Mouse (Mus musculus) embryonic stem cell, embryonic (primary cell): Measurements from ENCODE around the gene Atp5g3.

Source experiments
- CTCF ChIA-PET, 4 experiments: fragments of 300-600 bp in 2 of 4; fragments of 350-600 bp in 2 of 4; sonication (Branson Sonifier 250); formaldehyde crosslinking; loops; one replicate each; lab custom pipeline; 2022; ENCODE audit warnings: inconsistent platforms in 2 of 4; lab: Charles Lee
- POLR2A ChIA-PET, 4 experiments: fragments of 300-600 bp in 2 of 4; fragments of 350-600 bp in 2 of 4; sonication (Branson Sonifier 250); formaldehyde crosslinking; loops; one replicate each; lab custom pipeline; 2022; ENCODE audit warnings: antibody characterized with exemption in 4 of 4, inconsistent platforms in 1 of 4; lab: Charles Lee

Gene Atp5g3

GRCm38 (mm10) chr2:73911175-73911700 lies at the start of gene Atp5g3:
Gene Atp5g3 (minus strand): TSS chr2:73911326.
- ChIA-PET CTCF (interaction anchor here in 3 of 4 experiments (0.7 to 1.3 kb wide), 3 partner anchors 14 to 43 kb away, joined by 3 read pairs; no protein-coding TSS in a partner anchor), POLR2A (interaction anchor here in 3 of 4 experiments (0.5 to 6.0 kb wide), 23 partner anchors 9 to 606 kb away, joined by 3 to 46 read pairs (median 4); partner anchors contain the start of gene Atf2 (in 3 of the 3))

- CTCF ChIA-PET = no interaction called here
- POLR2A ChIA-PET = interaction anchor here in 1 of 4 experiments (1.3 kb wide), 1 partner anchor 16 kb away, joined by 4 read pairs; no protein-coding TSS in a partner anchor
These were observed 47.2 kb upstream of the Atp5g3 start for GRCm38 (mm10) chr2:73958342-73958741.

- ChIA-PET POLR2A (interaction anchor here in 1 of 4 experiments (1.9 kb wide), 1 partner anchor 10 kb away, joined by 7 read pairs; no protein-coding TSS in a partner anchor), CTCF (interaction anchor here in 2 of 4 experiments (0.5 to 0.9 kb wide), 2 partner anchors 12 to 685 kb away, joined by 3 read pairs; no protein-coding TSS in a partner anchor)
These were observed 42.5 kb upstream of the Atp5g3 start for GRCm38 (mm10) chr2:73953612-73954011.

GRCm38 (mm10) chr2:73952597-73953219 lies 41.6 kb upstream of the Atp5g3 start:
- CTCF ChIA-PET = interaction anchor here in 2 of 4 experiments (0.6 to 1.2 kb wide), 2 partner anchors 12 to 13 kb away, joined by 3 to 4 read pairs; no protein-coding TSS in a partner anchor
- POLR2A ChIA-PET = no interaction called here

- CTCF ChIA-PET = no interaction called here
- POLR2A ChIA-PET = interaction anchor here in 1 of 4 experiments (0.7 kb wide), 1 partner anchor 1045 kb away, joined by 3 read pairs; no protein-coding TSS in a partner anchor
These were observed 36.2 kb upstream of the Atp5g3 start for GRCm38 (mm10) chr2:73947360-73947759.

- POLR2A ChIA-PET = interaction anchor here in 2 of 4 experiments (0.6 to 2.5 kb wide), 10 partner anchors 9 to 802 kb away, joined by 3 to 13 read pairs (median 4); partner anchors contain the start of gene Atf2 (in 1 of the 2)
- CTCF ChIA-PET = interaction anchor here in 2 of 4 experiments (0.8 to 1.3 kb wide), 4 partner anchors 16 to 22 kb away, joined by 3 to 4 read pairs (median 3); no protein-coding TSS in a partner anchor
These were observed 32.6 kb upstream of the Atp5g3 start for GRCm38 (mm10) chr2:73943735-73944134.

- ChIA-PET CTCF (interaction anchor here in 1 of 4 experiments (0.5 kb wide), 1 partner anchor 32 kb away, joined by 3 read pairs; no protein-coding TSS in a partner anchor), POLR2A (interaction anchor here in 2 of 4 experiments (1.0 to 2.5 kb wide), 5 partner anchors 12 to 130 kb away, joined by 3 to 13 read pairs (median 5); no protein-coding TSS in a partner anchor)
These were observed 31.7 kb upstream of the Atp5g3 start for GRCm38 (mm10) chr2:73942844-73943243.

- POLR2A ChIA-PET = interaction anchor here in 2 of 4 experiments (0.6 to 1.5 kb wide), 3 partner anchors 17 to 1032 kb away, joined by 3 to 4 read pairs (median 3); no protein-coding TSS in a partner anchor
- CTCF ChIA-PET = interaction anchor here in 2 of 4 experiments (0.7 to 1.4 kb wide), 2 partner anchors 16 to 237 kb away, joined by 3 to 4 read pairs; no protein-coding TSS in a partner anchor
These were observed 30.2 kb upstream of the Atp5g3 start for GRCm38 (mm10) chr2:73941281-73941680.

GRCm38 (mm10) chr2:73940471-73940870 lies 29.3 kb upstream of the Atp5g3 start:
- ChIA-PET CTCF (interaction anchor here in 1 of 4 experiments (1.3 kb wide), 1 partner anchor 25 kb away, joined by 3 read pairs; no protein-coding TSS in a partner anchor), POLR2A (no interaction called here)

GRCm38 (mm10) chr2:73938896-73939295 lies 27.8 kb upstream of the Atp5g3 start:
- CTCF ChIA-PET = interaction anchor here in 1 of 4 experiments (0.7 kb wide), 1 partner anchor 575 kb away, joined by 5 read pairs; no protein-coding TSS in a partner anchor
- POLR2A ChIA-PET = interaction anchor here in 1 of 4 experiments (0.8 kb wide), 1 partner anchor 29 kb away, joined by 3 read pairs; no protein-coding TSS in a partner anchor

GRCm38 (mm10) chr2:73932676-73933313 lies 21.7 kb upstream of the Atp5g3 start:
- ChIA-PET CTCF (no interaction called here), POLR2A (interaction anchor here in 2 of 4 experiments (0.6 to 1.4 kb wide), 2 partner anchors 21 to 157 kb away, joined by 4 to 8 read pairs; no protein-coding TSS in a partner anchor)

- ChIA-PET POLR2A (no interaction called here), CTCF (interaction anchor here in 3 of 4 experiments (0.5 to 1.3 kb wide), 5 partner anchors 16 to 745 kb away, joined by 3 to 5 read pairs (median 3); no protein-coding TSS in a partner anchor)
These were observed 16.6 kb upstream of the Atp5g3 start for GRCm38 (mm10) chr2:73927711-73928110.

- POLR2A ChIA-PET = interaction anchor here in 2 of 4 experiments (1.2 to 1.5 kb wide), 3 partner anchors 15 to 33 kb away, joined by 3 to 6 read pairs (median 4); partner anchors contain the start of gene Atf2 (in 1 of the 2)
- CTCF ChIA-PET = interaction anchor here in 2 of 4 experiments (0.9 to 1.5 kb wide), 8 partner anchors 16 to 748 kb away, joined by 3 to 6 read pairs (median 4); no protein-coding TSS in a partner anchor
These were observed 14.4 kb upstream of the Atp5g3 start for GRCm38 (mm10) chr2:73925539-73925938.

GRCm38 (mm10) chr2:73925089-73925488 lies 14.0 kb upstream of the Atp5g3 start:
- ChIA-PET POLR2A (interaction anchor here in 2 of 4 experiments (0.6 to 1.5 kb wide), 4 partner anchors 15 to 358 kb away, joined by 3 to 6 read pairs (median 4); partner anchors contain the start of gene Atf2 (in 1 of the 2)), CTCF (interaction anchor here (0.5 to 1.5 kb wide), 11 partner anchors 17 to 748 kb away, joined by 3 to 6 read pairs (median 3); no protein-coding TSS in a partner anchor)

GRCm38 (mm10) chr2:73919642-73920041 lies 8.5 kb upstream of the Atp5g3 start:
- CTCF ChIA-PET = no interaction called here
- POLR2A ChIA-PET = no interaction called here

- ChIA-PET POLR2A (interaction anchor here in 2 of 4 experiments (0.9 to 2.0 kb wide), 8 partner anchors 9 to 340 kb away, joined by 3 to 15 read pairs (median 5); partner anchors contain the start of gene Atf2 (in 1 of the 2)), CTCF (interaction anchor here in 1 of 4 experiments (1.3 kb wide), 1 partner anchor 44 kb away, joined by 3 read pairs; no protein-coding TSS in a partner anchor)
These were observed 1.1 kb upstream of the Atp5g3 start for GRCm38 (mm10) chr2:73912264-73912663.

- POLR2A ChIA-PET = interaction anchor here in 2 of 4 experiments (0.5 to 6.0 kb wide), 24 partner anchors 8 to 389 kb away, joined by 3 to 46 read pairs (median 4); partner anchors contain the start of genes Atf2 (in 2 of the 2) and Chn1 (in 1 of the 2)
These were observed 453 bp downstream of the Atp5g3 start for GRCm38 (mm10) chr2:73910571-73911174.

More at GRCm38 (mm10) chr2:73910571-73911174, 453 bp downstream of the Atp5g3 start:
- CTCF ChIA-PET = interaction anchor here in 2 of 4 experiments (0.7 to 1.3 kb wide), 2 partner anchors 14 to 32 kb away, joined by 3 read pairs; no protein-coding TSS in a partner anchor
